Mouse (Mus musculus) bone marrow macrophage, adult 2 months (primary cell): ENCODE measurements around the gene Olfr456. TPM values are rescaled to one million over a fixed set of nuclear protein-coding genes. Genes with fewer than 3 reads are reported as not detected.

ENCODE experiments used
- H3K27ac ChIP-seq: 2 replicates; pipeline ENCODE4 v1.5.1; 2012; ENCODE audit warnings: low read depth, low read length; ENCODE audit not compliant: insufficient read depth
- H3K4me1 ChIP-seq: 2 replicates; pipeline ENCODE4 v1.6.1; 2012; ENCODE audit warnings: low read length; ENCODE audit not compliant: control insufficient read depth, insufficient read depth
- H3K4me3 ChIP-seq: 2 replicates; pipeline ENCODE4 v1.5.1; 2012; ENCODE audit warnings: mild to moderate bottlenecking, low read length, moderate library complexity; ENCODE audit not compliant: insufficient read depth
- CTCF ChIP-seq: IDR thresholded peaks from 2 replicates; pipeline ENCODE4 v1.5.1; 2012; ENCODE audit warnings: low read depth, mild to moderate bottlenecking, low read length, moderate library complexity
- POLR2A ChIP-seq: IDR thresholded peaks from 2 replicates; pipeline ENCODE4 v1.6.1; 2012; ENCODE audit warnings: mild to moderate bottlenecking, low read depth, low read length, borderline replicate concordance
- polyA plus RNA-seq: library from polyadenylated mRNA; stranded (reverse); fragments of >200 nt; gene quantifications from 2 replicates; pipeline ENCODE4 v1.2.4, GENCODE M21; 2012; ENCODE audit not compliant: missing spikeins, insufficient read depth, insufficient read length

Olfr456 gene
- polyA plus RNA-seq, 1 experiment, result not detected

GRCm38 (mm10) chr6:42444491-42444890 is 42.5 kb downstream of the Olfr456 start:
- no peak overlapping the region for H3K4me3 ChIP-seq
- H3K27ac ChIP-seq, result no peak overlapping the region
- TF ChIP-seq POLR2A (no peak), CTCF (no peak)
- H3K4me1 ChIP-seq, result no peaks in the 10 kb centered on the region

DNA sequence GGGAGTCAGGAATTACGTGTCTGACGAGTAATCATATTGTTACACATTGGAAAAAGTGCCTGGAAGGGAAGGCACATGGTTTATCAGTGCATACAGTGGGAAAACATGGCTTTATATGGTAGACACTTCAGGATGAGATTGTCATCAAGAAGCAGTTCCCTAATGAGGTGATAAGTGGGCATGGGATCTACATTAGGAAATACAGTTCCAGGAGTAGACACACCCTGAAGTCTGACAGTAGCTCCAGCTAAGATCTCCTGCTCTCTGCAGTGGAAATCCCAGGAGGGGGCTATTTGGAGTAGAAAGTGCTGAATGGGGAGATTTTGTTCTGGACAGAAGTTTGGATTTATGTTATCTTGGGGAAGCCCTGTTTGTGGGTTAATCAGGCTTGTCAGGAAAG is 45.6 kb downstream of the Olfr456 start:
- no peaks in the 10 kb centered on the region for H3K4me1 ChIP-seq
- H3K4me3 ChIP-seq, result no peak overlapping the region
- TF ChIP-seq CTCF (no peak), POLR2A (no peak)
- no peak overlapping the region for H3K27ac ChIP-seq

Other genes starting within 250 kb of the Olfr456 start
- gene Gstk1, start 241.3 kb downstream of the Olfr456 start, polyA plus RNA-seq, result 18.6 and 27.3 TPM in 2 replicates
- gene Tmem139, start 225.2 kb downstream of the Olfr456 start, polyA plus RNA-seq, result not detected in 2 replicates
- 37.0 and 37.5 TPM in 2 replicates for gene Casp2, start 222.2 kb downstream of the Olfr456 start, polyA plus RNA-seq
- 0.36 TPM in 1 of 2 replicates, not detected in the other for gene Clcn1, start 200.5 kb downstream of the Olfr456 start, polyA plus RNA-seq
- not detected in 2 replicates for gene Fam131b, start 162.6 kb downstream of the Olfr456 start, polyA plus RNA-seq
- gene Zyx, start 137.6 kb downstream of the Olfr456 start, polyA plus RNA-seq, result 88.7 and 98.6 TPM in 2 replicates
- not detected in 2 replicates for gene Epha1, start 113.9 kb downstream of the Olfr456 start, polyA plus RNA-seq
- gene Tas2r143, start 87.0 kb downstream of the Olfr456 start, polyA plus RNA-seq, result not detected in 2 replicates
- not detected in 2 replicates for gene Tas2r135, start 81.8 kb downstream of the Olfr456 start, polyA plus RNA-seq
- gene Tas2r126, start 52.7 kb downstream of the Olfr456 start, polyA plus RNA-seq, result not detected in 2 replicates
- gene Olfr458, start 22.0 kb downstream of the Olfr456 start, polyA plus RNA-seq, result not detected in 2 replicates
- not detected in 2 replicates for gene Olfr457, start 10.9 kb downstream of the Olfr456 start, polyA plus RNA-seq
- gene Olfr455, start 60.4 kb upstream of the Olfr456 start, polyA plus RNA-seq, result not detected in 2 replicates
- gene Tcaf3, start 110.5 kb upstream of the Olfr456 start, polyA plus RNA-seq, result not detected in 2 replicates
- gene Tcaf2, start 158.0 kb upstream of the Olfr456 start, polyA plus RNA-seq, result not detected in 2 replicates
- gene Tcaf1, start 222.9 kb upstream of the Olfr456 start, polyA plus RNA-seq, result 1.4 and 1.8 TPM in 2 replicates